Mouse (Mus musculus): ENCODE results near the gene Gm20532. TPM values are rescaled to one million over a fixed set of nuclear protein-coding genes. Genes with fewer than 3 reads are reported as not detected.

The Gm20532 gene
- polyA plus RNA-seq (2012; ENCODE audit: low replicate concordance) = 0.38 TPM in 1 of 2 replicates, not detected in the other

GRCm38 (mm10) chr2:26586294-26587043 lies at the start of gene Gm20532:
Gene Gm20532 (plus strand): TSS chr2:26586639.

GRCm38 (mm10) chr2:26579714-26580113 lies 6.7 kb upstream of the Gm20532 start, which contains the start of gene Egfl7:
Gene Egfl7 (plus strand): TSS chr2:26580014.

GRCm38 (mm10) chr2:26603720-26604671 lies 17.6 kb downstream of the Gm20532 start, which contains the start of gene Agpat2:
Gene Agpat2 (minus strand): TSS chr2:26604417.

GRCm38 (mm10) chr2:26627921-26628739 lies 41.7 kb downstream of the Gm20532 start, which contains the start of gene Fam69b:
Gene Fam69b (plus strand): TSS chr2:26628457.

GRCm38 (mm10) chr2:26671182-26671581 lies 84.7 kb downstream of the Gm20532 start, which contains the start of gene Lcn4:
Gene Lcn4 (minus strand): TSS chr2:26671282.

Other genes starting within 250 kb of the Gm20532 start
- gene Dnlz, start 234.5 kb upstream of the Gm20532 start, polyA plus RNA-seq (2012; ENCODE audit: low replicate concordance) = 14.9 and 19.2 TPM in 2 replicates
- gene Card9, start 225.7 kb upstream of the Gm20532 start, polyA plus RNA-seq (2012; ENCODE audit: low replicate concordance) = 22.5 and 86.0 TPM in 2 replicates
- gene Snapc4, start 206.0 kb upstream of the Gm20532 start, polyA plus RNA-seq (2012; ENCODE audit: low replicate concordance) = 44.9 and 49.0 TPM in 2 replicates
- gene Entr1, start 197.3 kb upstream of the Gm20532 start, polyA plus RNA-seq (2012; ENCODE audit: low replicate concordance) = 76.2 and 135 TPM in 2 replicates
- gene Pmpca, start 197.3 kb upstream of the Gm20532 start, polyA plus RNA-seq (2012; ENCODE audit: low replicate concordance) = 193 and 219 TPM in 2 replicates
- 20.0 and 21.3 TPM in 2 replicates for gene Inpp5e, start 177.4 kb upstream of the Gm20532 start, polyA plus RNA-seq (2012; ENCODE audit: low replicate concordance)
- 40.3 and 54.5 TPM in 2 replicates for gene Sec16a, start 141.4 kb upstream of the Gm20532 start, polyA plus RNA-seq (2012; ENCODE audit: low replicate concordance)
- gene Notch1, start 70.0 kb upstream of the Gm20532 start, polyA plus RNA-seq (2012; ENCODE audit: low replicate concordance) = 58.7 and 58.9 TPM in 2 replicates
- 2.6 and 9.0 TPM in 2 replicates for gene Egfl7, start 6.6 kb upstream of the Gm20532 start, polyA plus RNA-seq (2012; ENCODE audit: low replicate concordance)
- 30.6 and 53.9 TPM in 2 replicates for gene Agpat2, start 17.8 kb downstream of the Gm20532 start, polyA plus RNA-seq (2012; ENCODE audit: low replicate concordance)
- gene Fam69b, start 41.8 kb downstream of the Gm20532 start, polyA plus RNA-seq (2012; ENCODE audit: low replicate concordance) = 1.1 and 2.0 TPM in 2 replicates
- gene Lcn4, start 84.6 kb downstream of the Gm20532 start, polyA plus RNA-seq (2012; ENCODE audit: low replicate concordance) = 0.49 TPM in 1 of 2 replicates, not detected in the other